Mouse (Mus musculus): Measurements from ENCODE around the gene Col25a1.

DNA sequence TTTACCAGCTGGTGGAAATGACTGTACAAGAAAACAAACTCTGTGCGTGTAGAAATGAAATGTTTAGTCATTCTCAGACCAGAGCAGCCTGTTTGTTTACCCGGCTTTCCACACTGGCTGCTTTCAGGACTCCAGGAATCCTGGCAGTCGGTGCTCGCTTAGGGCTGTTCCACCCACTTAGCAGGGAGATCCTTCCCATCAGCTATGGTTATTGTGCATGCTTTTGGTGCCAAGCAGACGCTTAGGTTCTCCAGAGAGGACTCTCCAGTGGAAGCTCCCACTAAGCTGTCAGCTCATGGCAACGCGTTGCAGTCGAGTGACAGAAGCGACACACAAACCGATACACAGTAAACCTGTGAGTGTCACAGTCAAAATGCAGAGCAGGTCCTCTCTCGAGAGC lies 2.7 kb upstream of the Col25a1 start:
- TF ChIP-seq CTCF (IDR thresholded peaks at IDR 0.05; ENCODE audit: low read depth, low read length) (no peak), POLR2A (IDR thresholded peaks at IDR 0.05; ENCODE audit: insufficient read depth, low read length) (no peak)

All from ES-Bruce4 (cell line).